Mouse (Mus musculus): ENCODE results near the gene Nfic.
A peak's percentile ranks its signal among the peaks of the same experiment; 100 is the strongest.

Nfic gene

GRCm38 (mm10) chr10:81405588-81406201 lies 49.7 kb downstream of the Nfic start:
- peak in 1 of 2 experiments; percentile 51 for DNase-seq (ENCODE audit: low read depth in 1 of 2, low spot score in 2 of 2)

DNA sequence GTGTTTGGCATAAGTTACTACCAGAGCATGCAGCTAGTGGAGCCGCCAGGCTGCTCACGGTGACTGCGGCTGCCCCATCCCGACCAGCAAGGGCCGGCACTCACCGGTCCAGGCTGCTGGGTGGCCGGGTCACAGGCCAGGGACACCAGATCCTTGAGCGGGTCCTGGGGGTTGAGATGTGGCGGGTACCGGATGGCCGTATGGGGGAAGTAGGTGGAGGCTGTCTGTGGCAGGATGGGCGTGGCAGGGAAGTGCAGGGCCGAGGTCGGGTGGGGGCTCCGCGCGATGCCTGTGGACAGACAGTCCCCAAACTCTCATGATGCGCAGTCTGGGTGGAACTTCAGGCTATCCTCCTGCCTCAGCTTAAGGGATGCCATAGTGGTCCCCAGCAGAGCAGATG lies 50.7 kb downstream of the Nfic start:
- no peak for DNase-seq (ENCODE audit: low read depth in 1 of 2, low spot score in 2 of 2)

DNA sequence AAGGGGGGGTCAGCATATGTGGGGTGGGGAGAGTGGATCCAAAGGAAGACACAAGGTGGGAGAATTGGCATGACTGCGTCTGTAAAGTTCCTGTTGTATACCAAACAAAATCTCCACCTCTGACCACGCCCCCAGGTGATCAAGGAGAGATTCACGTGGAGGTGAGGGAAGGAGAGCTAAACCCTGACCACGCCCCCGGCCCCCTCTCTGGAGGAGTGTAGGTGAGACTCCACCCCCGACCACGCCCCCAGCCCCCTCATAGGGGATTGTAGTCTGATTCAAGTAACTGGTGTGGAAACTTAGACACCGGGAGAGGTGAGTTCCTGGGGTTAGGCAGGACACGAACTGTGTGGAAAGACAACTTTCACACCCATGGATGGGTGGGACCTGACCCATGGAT lies 51.4 kb downstream of the Nfic start:
- DNase-seq (ENCODE audit: low read depth in 1 of 2, low spot score in 2 of 2) = no peak

GRCm38 (mm10) chr10:81403511-81403910 lies 51.9 kb downstream of the Nfic start:
- no peak for DNase-seq (ENCODE audit: low read depth in 1 of 2, low spot score in 2 of 2)

DNA sequence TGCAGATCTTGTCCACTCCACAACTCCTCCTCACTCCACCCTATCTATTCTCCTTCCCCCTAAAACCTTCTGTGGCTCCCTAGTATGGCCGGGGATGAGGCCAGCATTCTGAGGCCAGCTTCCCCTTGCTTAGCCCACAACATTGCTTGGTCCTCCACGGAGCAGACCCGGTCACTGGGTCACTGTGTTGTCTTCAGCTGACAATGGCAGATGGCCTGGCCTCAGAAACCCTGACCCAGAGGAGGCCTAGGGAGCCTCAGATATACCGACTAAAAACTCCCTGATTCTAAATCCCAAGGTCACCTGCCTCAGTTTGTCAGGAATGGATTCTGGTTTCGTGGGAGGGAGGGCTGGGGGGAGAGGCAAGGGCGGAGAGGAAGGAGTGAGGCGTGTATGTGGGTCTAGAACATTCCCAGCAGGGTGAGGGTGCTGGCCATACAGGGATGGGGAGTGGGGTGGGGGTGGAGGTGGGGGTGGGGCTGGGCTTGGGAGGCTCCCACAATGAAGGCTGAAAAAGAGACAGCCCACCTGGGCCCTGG lies 53.1 kb downstream of the Nfic start:
- DNase-seq (ENCODE audit: low read depth in 1 of 2, low spot score in 2 of 2) = no peak

- DNase-seq (ENCODE audit: low read depth in 1 of 2, low spot score in 2 of 2) = no peak
Observed at GRCm38 (mm10) chr10:81401521-81402226, 53.8 kb downstream of the Nfic start.

DNA sequence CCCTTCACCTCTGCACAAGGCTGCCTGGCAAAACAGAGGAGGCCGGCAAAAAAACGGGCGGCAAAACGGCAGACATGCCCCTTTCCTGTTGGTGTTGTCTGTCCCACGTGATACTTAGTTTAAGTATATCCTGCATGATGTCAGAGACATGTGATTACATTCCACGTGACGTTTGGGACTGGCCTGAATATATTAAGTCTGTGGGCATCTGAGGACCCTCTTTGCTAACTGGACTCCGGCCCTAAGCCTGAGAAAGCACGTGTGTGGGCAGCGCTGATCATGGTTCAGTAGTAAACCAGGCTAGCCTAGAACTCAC lies 54.3 kb downstream of the Nfic start:
- DNase-seq (ENCODE audit: low read depth in 1 of 2, low spot score in 2 of 2) = no peak

- no peak for DNase-seq (ENCODE audit: low read depth in 1 of 2, low spot score in 2 of 2)
Observed at GRCm38 (mm10) chr10:81400371-81401204, 54.8 kb downstream of the Nfic start.

- no peak for DNase-seq (ENCODE audit: low read depth in 1 of 2, low spot score in 2 of 2)
Observed at GRCm38 (mm10) chr10:81399798-81400308, 55.6 kb downstream of the Nfic start.

GRCm38 (mm10) chr10:81399296-81399695 lies 56.1 kb downstream of the Nfic start:
- no peak for DNase-seq (ENCODE audit: low read depth in 1 of 2, low spot score in 2 of 2)

GRCm38 (mm10) chr10:81396749-81397148 lies 58.7 kb downstream of the Nfic start:
- DNase-seq (ENCODE audit: low read depth in 1 of 2, low spot score in 2 of 2) = no peak

GRCm38 (mm10) chr10:81395865-81396264 lies 59.6 kb downstream of the Nfic start:
- DNase-seq (ENCODE audit: low read depth in 1 of 2, low spot score in 2 of 2) = no peak

DNA sequence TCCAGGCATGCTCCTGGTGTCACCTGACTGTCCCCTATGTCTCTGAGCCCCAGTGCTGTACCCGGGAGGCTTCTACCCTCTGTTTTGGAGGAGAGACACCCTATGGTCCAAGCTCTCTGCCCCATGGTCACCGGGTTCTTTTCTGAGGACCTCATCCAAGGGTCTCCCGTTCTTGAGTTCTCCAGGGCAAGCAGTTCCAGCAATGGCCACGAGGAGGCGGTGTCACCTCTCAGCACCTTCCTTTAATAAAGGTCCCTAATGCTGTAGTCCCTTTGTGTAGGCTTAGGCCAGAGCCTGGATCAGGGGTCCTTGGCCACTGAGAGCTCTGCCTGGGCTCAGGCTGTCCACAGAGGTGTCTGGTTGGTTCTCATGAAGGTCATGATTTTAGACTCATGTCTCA lies 60.3 kb downstream of the Nfic start:
- DNase-seq (ENCODE audit: low read depth in 1 of 2, low spot score in 2 of 2) = peak in 1 of 2 experiments; percentile 66

DNA sequence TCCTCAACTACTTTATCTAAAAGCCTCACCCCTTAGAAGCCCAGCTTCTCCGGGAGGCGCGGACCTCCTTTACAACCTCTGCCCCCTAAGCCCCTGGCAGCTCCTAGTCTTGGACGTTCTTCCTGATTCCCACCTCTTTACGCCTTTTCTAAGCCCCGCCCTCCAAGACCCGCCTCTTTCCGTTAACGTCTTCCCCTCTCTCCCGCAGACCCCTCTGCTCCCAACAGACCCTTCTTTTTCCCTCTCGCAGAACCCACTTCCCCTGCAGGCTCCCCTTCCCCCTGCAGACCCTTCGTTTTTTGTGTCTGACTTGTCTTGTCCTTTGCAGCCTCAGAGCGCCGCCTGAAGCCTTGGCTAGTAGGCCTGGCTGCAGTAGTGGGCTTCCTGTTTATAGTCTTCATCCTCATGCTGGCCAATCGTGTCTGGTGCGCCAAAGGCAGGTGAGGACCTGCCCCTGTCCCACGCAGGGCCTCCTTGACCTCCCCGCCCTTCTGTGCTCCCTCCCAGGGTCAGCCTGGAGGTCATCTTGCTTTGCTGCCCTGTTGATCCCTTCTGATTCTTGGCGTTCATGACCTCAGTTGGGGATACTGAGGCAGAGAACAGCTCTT lies 61.9 kb downstream of the Nfic start:
- no peak for DNase-seq (ENCODE audit: low read depth in 1 of 2, low spot score in 2 of 2)

DNA sequence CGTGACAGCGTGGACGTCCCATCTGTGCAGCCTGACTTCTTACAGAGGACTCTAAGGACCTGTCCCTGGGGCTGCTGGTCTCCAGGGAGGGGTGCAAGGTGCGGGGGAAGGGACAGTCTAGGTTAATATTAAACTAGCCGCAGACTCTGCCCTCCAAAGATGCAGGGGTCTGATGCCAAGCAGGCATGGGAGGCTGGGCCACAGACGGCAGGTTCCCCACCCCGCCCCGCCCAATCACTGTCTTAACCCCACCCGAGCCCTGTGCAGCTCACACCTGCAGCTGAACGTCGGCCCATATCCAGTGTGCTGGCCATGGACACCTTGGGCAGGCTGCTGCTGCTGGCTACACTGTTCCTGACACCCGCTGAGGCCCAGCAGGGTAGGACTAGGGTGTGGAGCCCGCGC lies 62.7 kb downstream of the Nfic start, which contains the start of gene Smim24:
Gene Smim24 (plus strand): TSS at position 271 of the 405 bp plus-strand sequence.
- DNase-seq (ENCODE audit: low read depth in 1 of 2, low spot score in 2 of 2) = no peak

DNA sequence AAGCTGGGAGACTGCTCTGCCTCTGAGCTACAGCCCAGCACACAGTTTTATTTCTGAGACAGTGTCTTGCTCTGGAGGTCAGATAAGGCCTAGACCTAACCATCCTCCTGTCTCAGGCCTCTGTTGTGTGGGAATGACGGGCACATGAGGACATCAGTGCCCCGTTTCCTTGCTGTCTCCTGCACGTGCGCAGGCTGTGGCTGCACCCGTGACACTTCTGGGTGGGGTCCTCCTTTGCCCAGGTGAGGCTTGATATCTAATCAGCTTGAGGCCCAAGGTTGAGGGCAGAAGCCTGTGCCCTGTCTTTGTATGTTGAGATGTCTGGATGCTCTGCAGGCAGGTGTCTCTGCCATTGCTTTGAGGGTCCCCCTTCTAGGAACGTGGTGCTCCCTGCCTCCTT lies 63.2 kb downstream of the Nfic start:
- no peak for DNase-seq (ENCODE audit: low read depth in 1 of 2, low spot score in 2 of 2)

DNA sequence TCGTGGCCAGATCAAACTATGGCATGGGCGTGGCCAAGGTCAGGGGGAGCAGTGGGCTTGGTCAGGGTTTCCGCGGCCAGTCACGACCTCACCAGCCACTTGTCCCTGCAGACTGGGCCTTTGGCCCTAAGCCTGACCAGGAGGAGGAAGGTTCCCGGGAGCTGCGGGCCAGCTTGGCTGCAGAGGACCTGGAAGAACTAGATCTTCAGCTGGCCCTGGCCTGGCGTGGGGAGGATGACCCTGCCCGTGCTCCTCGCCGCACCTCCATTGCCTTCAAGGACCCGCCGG lies 64.8 kb downstream of the Nfic start:
- no peak for DNase-seq (ENCODE audit: low read depth in 1 of 2, low spot score in 2 of 2)

GRCm38 (mm10) chr10:81389801-81390677 lies 65.4 kb downstream of the Nfic start:
- DNase-seq (ENCODE audit: low read depth in 1 of 2, low spot score in 2 of 2) = peak in 1 of 2 experiments; percentile 68

GRCm38 (mm10) chr10:81389373-81389772 lies 66.1 kb downstream of the Nfic start:
- DNase-seq (ENCODE audit: low read depth in 1 of 2, low spot score in 2 of 2) = no peak

- no peak for DNase-seq (ENCODE audit: low read depth in 1 of 2, low spot score in 2 of 2)
Observed at GRCm38 (mm10) chr10:81388505-81389055, 66.9 kb downstream of the Nfic start, which contains the start of gene Gm48552. TSS of gene Gm48552 (plus strand) at chr10:81389005.

Measured in monocyte, adult 2 months (primary cell).